Mouse (Mus musculus) midbrain, postnatal 0 days (tissue): ENCODE results near the gene Mtmr3. TPM values are rescaled to one million over a fixed set of nuclear protein-coding genes. Genes with fewer than 3 reads are reported as not detected.
"Not testable (repeated sequence)": the region's sequence is repeated elsewhere in the genome, so short reads cannot be mapped to it uniquely, and the experiment has no call there.

Experiments used
- ATAC-seq: fragments of 200-750 bp; cut with Nextera tagmentation; 2 replicates; pipeline ENCODE4 v1.8.0; 2017; ENCODE audit warnings: moderate number of reproducible peaks, mild to moderate bottlenecking, moderate TSS enrichment, moderate library complexity; ENCODE audit not compliant: low FRiP score
- DNase-seq: peaks from one replicate; pipeline ENCODE4 v3.0.0-alpha.2; 2015; ENCODE audit warnings: low spot score
- H3K27ac ChIP-seq: fragments of 300-500 bp; sonication (generic); 2 replicates; pipeline ENCODE4 v1.5.1; 2014; ENCODE audit warnings: low read depth, mild to moderate bottlenecking, low read length, mixed read lengths
- H3K27me3 ChIP-seq: fragments of 300-500 bp; sonication (generic); 2 replicates; pipeline ENCODE4 v1.6.1; 2014; ENCODE audit warnings: low read length, control low read depth, mixed read lengths; ENCODE audit not compliant: insufficient read depth
- H3K36me3 ChIP-seq: fragments of 300-500 bp; sonication (generic); 2 replicates; pipeline ENCODE4 v1.6.1; 2014; ENCODE audit warnings: low read length, control low read depth, mixed read lengths; ENCODE audit not compliant: insufficient read depth
- H3K4me1 ChIP-seq: fragments of 300-500 bp; sonication (generic); 2 replicates; pipeline ENCODE4 v1.6.1; 2014; ENCODE audit warnings: mild to moderate bottlenecking, control low read depth, antibody characterized with exemption, low read length, mixed read lengths; ENCODE audit not compliant: insufficient read depth
- H3K4me2 ChIP-seq: fragments of 300-500 bp; sonication (generic); 2 replicates; pipeline ENCODE4 v1.6.1; 2014; ENCODE audit warnings: low read depth, mild to moderate bottlenecking, low read length, mixed read lengths; ENCODE audit not compliant: poor library complexity, severe bottlenecking
- H3K4me3 ChIP-seq: fragments of 300-500 bp; sonication (generic); 2 replicates; pipeline ENCODE4 v1.5.1; 2014; ENCODE audit warnings: low read depth, mild to moderate bottlenecking, low read length, moderate library complexity
- H3K9ac ChIP-seq: fragments of 300-500 bp; sonication (generic); replicated peaks from 2 replicates; pipeline ENCODE4 v1.6.1; 2014; ENCODE audit warnings: mild to moderate bottlenecking, low read length, moderate library complexity, mixed read lengths; ENCODE audit not compliant: poor library complexity, severe bottlenecking
- H3K9me3 ChIP-seq: fragments of 300-500 bp; sonication (generic); 2 replicates; pipeline ENCODE4 v1.6.1; 2016; ENCODE audit warnings: low read length, control low read depth
- CTCF ChIP-seq: IDR thresholded peaks from 2 replicates; pipeline ENCODE4 v1.5.1; 2016; ENCODE audit warnings: antibody characterized with exemption, mild to moderate bottlenecking
- WGBS: fragments of 180-500 bp; shearing (Covaris S2); extraction: QIAGEN DNeasy Blood & Tissue Kit; methylation state at CpG from one replicate; pipeline ENCODE4 v1.1.7; 2014; 5-methylcytosine and 5-hydroxymethylcytosine counted together
- polyA plus RNA-seq: library from polyadenylated mRNA; unstranded; fragments of >200 nt; fragmentation: Nextera tagmentation; extraction: Ambion mirVana; gene quantifications from 2 replicates; pipeline ENCODE4 v1.2.1, GENCODE M21; 2015
- total RNA-seq: library from RNA; depleted of rRNA; stranded (reverse); fragments of >200 nt; gene quantifications from 2 replicates; pipeline ENCODE4 v1.2.3, GENCODE M21; 2014

Mtmr3 gene
- total and polyA plus RNA-seq, 2 experiments from 2014 or later: 28.5 to 93.5 TPM

DNA sequence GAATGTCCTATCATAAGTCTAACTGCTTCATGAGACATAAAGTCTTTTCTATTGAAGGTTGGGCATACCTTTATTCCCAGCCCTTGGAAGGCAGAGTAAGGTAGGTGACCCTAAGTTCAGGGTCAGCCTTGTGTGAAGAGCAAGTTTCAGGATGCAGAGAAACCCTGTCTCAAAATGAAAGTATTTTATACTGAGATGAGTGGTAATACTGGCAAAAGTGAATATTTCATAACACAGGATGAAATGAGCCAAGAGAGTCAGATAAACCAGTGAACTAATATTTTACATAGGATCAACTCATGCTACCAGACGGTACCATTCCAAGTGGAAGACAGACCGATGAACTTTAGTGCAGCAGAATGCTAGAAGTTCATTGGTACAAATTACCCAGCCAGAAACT, 3.7 kb upstream of the Mtmr3 start:
- Histone ChIP-seq H3K4me2 (no peak overlapping the region), H3K4me1 (peaks cover 1% of the 10 kb centered on the region; the same call in 1 of the 2 replicates), H3K36me3 (no peaks in the 10 kb centered on the region), H3K4me3 (no peak overlapping the region), H3K27me3 (no peaks in the 10 kb centered on the region), H3K9me3 (no peaks in the 10 kb centered on the region), H3K27ac (no peak overlapping the region), H3K9ac (no peak overlapping the region)
- no peak for TF ChIP-seq CTCF
- DNase-seq (no peak), ATAC-seq (no peak)
- WGBS: 90% methylated on average over 2 of the region's 2 CpGs

DNA sequence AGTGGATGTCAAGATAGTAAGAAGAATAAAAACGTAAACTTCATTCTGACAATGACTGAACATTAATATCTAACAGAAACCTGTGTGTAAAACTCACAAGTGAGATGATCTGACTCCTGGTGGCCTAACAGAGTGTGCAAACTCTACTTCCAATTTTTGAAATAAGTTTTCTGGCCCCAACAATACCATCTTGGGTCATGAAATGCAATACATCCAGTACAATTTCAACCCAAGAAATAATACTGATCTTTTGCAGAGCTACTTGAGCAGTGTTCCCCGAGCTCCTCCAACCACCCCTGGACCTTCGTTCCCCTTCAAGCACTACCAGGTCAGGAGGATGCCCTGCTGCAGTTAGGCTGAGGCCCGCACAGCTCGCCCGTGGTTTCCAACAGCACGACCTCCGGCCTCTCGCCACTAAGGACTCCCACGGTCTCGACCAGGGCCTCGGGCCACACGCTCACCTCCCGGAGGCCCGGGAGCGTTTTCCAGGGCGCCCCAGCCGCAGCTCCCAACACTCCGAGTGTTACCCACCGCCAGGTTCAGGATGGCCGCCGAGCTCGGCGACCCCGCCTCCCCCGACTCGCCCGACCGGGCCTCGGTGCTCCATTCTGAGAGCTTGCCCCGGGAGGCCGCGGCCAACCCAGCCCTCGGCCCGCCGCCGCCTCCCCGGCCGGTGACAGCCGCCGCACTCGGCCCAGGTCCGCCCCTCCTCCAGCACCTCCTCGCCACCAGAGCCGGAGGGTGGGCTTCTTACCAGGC, 635 bp downstream of the Mtmr3 start:
- peak; percentile 82 for ATAC-seq
- peak; percentile 41 for TF ChIP-seq CTCF
- Histone ChIP-seq H3K4me2 (peak overlapping the region; percentile 70), H3K9ac (peak overlapping the region; percentile 82), H3K36me3 (no peaks in the 10 kb centered on the region), H3K9me3 (no peaks in the 10 kb centered on the region), H3K4me1 (peaks cover 7% of the 10 kb centered on the region; the same call in 1 of the 2 replicates), H3K4me3 (peak overlapping the region; percentile 97), H3K27me3 (no peaks in the 10 kb centered on the region), H3K27ac (peak overlapping the region; percentile 84)
- peak; percentile 12 for DNase-seq
- WGBS: 1% methylated on average over 39 of the region's 45 CpGs

DNA sequence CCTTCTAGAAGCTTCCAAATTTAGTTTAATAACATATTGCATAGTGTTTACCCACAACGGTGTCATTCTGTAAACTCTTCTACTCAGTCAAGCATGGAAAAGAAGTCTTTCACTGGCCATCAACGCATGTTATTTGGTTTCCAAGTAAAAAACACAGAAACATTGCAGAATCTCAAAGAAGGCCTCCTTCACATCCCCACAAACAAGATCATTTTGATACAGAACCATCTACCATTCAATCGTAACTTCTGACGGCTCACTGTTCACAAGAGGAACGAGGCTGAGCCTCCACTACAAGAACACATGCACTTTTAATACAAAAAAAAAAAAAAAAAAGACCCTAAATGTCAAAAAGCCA, 1.2 kb downstream of the Mtmr3 start:
- Histone ChIP-seq H3K9me3 (no peaks in the 10 kb centered on the region), H3K36me3 (no peaks in the 10 kb centered on the region), H3K4me2 (peak overlapping the region; percentile 70), H3K27me3 (no peaks in the 10 kb centered on the region), H3K9ac (peak overlapping the region; percentile 82), H3K4me1 (peaks cover 7% of the 10 kb centered on the region; the same call in 1 of the 2 replicates), H3K4me3 (peak overlapping the region; percentile 97), H3K27ac (no peak overlapping the region)
- TF ChIP-seq CTCF: no peak
- ATAC-seq (no peak), DNase-seq (no peak)
- WGBS: 17% methylated on average over 5 of the region's 5 CpGs

DNA sequence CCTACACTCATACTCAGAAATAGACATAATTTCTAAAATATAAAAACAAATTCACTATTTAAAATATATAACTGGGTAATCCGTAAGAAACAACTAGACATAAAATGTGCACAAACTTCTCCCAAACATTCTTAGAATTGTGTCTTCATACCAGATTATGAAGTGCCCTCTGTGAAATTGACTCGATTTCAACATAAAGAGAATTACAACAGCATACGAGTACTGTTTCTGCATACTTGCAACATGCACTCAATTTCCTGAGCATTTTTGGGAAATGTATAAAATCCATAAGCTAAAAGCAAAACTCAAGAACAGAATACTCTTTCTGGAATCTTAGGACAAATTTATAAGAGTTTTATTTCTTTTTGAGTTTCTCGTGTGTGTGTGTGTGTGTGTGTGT, 2.9 kb downstream of the Mtmr3 start:
- Histone ChIP-seq H3K27ac (no peak overlapping the region), H3K9me3 (no peaks in the 10 kb centered on the region), H3K4me1 (peaks cover 7% of the 10 kb centered on the region; the same call in 1 of the 2 replicates), H3K27me3 (no peaks in the 10 kb centered on the region), H3K9ac (no peak overlapping the region), H3K4me3 (no peak overlapping the region), H3K4me2 (no peak overlapping the region), H3K36me3 (no peaks in the 10 kb centered on the region)
- DNase-seq (no peak), ATAC-seq (no peak)
- 85% methylated on average over 4 of the region's 4 CpGs for WGBS
- TF ChIP-seq CTCF: no peak

DNA sequence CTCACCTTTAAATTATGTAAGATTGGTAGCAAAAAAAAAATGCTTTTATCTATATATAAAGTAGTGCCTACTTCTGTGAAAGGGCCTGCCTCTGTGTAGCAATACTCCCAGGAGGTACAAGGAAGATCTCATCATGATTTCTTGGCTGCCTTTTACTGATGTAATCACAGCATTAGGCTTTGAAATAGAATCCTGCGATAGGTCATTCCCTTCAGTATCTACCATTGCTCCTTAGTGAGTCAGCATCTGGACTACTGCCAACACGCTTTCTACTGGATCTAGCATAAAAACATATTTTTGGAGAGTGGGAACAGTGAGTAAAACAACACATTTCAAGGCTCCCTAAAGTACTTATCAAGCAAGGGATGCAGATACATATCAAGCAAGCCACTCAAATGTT, 16.0 kb downstream of the Mtmr3 start:
- no peak for TF ChIP-seq CTCF
- no peaks in the 10 kb centered on the region for H3K27me3 ChIP-seq
- no peak overlapping the region for H3K9ac ChIP-seq
- no peaks in the 10 kb centered on the region for H3K4me1 ChIP-seq
- ATAC-seq (no peak), DNase-seq (peak; percentile 24)
- H3K27ac ChIP-seq: no peak overlapping the region
- WGBS: 78% methylated on average over 2 of the region's 2 CpGs
- no peaks in the 10 kb centered on the region for H3K9me3 ChIP-seq
- H3K36me3 ChIP-seq: no peaks in the 10 kb centered on the region
- H3K4me3 ChIP-seq: no peak overlapping the region
- H3K4me2 ChIP-seq: no peak overlapping the region

DNA sequence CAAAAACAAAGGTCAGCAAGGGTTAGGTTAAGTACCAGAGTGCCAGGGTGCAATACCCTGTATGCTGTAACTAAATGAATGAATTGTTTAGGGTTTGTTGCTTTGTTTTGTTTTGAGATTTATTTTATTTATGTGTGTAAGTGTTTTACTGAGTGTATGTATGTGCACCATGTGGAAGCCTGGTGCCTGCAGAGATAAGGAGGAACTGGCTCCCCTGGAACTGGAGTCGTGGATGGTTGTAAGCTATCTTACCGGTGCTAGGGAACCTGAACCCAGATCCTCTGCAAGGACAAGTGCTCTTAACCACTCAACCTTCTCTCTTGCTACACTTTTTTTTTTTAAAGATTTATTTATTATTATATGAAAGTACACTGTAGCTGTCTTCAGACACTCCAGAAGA, 17.6 kb downstream of the Mtmr3 start:
- 95% methylated on average over 2 of the region's 2 CpGs for WGBS
- DNase-seq (no peak), ATAC-seq (no peak)
- Histone ChIP-seq H3K4me3 (no peak overlapping the region), H3K9me3 (no peaks in the 10 kb centered on the region), H3K9ac (no peak overlapping the region), H3K27ac (no peak overlapping the region), H3K27me3 (no peaks in the 10 kb centered on the region), H3K4me2 (no peak overlapping the region), H3K4me1 (no peaks in the 10 kb centered on the region), H3K36me3 (no peaks in the 10 kb centered on the region)
- TF ChIP-seq CTCF: no peak

DNA sequence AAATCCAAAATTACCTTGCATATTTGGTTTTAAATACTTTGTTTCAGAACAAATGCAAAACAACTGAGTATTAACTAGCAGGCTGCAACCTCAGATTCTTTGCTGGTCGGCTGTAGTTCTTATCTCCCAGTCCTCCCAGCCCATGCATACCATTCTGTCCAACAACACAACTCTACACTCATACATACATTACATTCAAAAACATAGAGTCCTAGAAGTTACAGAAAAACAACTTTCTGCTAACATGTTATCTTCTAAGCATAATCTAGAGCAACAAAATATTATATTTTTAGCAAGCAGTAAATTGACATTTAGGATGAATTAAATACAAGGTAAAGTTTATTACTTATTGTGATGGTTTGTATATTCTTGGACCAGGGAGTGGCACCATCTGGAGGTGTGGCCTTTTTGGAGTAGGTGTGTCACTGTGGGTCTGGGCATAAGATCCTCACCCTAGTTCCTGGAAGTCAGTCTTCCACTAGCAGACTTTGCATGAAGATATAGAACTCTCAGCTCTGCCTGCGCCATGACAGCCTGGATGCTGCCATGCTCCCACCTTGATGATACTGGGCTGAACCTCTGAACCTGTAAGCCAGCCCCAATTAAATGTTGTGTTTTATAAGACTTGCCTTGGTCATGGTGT, 18.5 kb downstream of the Mtmr3 start:
- not testable (repeated sequence) for H3K27ac ChIP-seq, H3K36me3 ChIP-seq, H3K4me2 ChIP-seq, H3K9me3 ChIP-seq, H3K4me3 ChIP-seq, H3K27me3 ChIP-seq, H3K9ac ChIP-seq, H3K4me1 ChIP-seq, ATAC-seq, DNase-seq
- WGBS: 82% methylated on average over 2 of the region's 2 CpGs
